Mouse (Mus musculus): ENCODE data around the gene Fbxl21.
A peak's percentile ranks its signal among the peaks of the same experiment; 100 is the strongest.

The Fbxl21 gene

GRCm38 (mm10) chr13:56535570-56535969, 13.3 kb downstream of the Fbxl21 start:
- DNase-seq: no peak

DNA sequence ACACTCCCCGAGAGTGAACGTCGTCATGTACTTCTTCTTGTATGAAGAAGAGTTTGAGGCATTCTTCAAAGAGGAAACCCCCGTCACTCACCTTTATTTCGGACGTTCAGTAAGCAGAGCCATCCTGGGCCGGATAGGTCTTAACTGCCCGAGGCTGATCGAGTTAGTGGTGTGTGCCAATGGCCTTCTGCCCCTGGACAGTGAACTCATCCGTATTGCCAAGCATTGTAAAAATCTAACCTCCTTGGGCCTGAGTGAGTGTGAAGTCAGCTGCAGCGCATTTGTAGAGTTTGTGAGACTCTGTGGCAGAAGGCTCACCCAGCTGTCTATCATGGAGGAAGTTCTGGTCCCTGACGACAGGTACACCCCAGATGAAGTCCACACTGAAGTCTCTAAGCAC, 14.8 kb downstream of the Fbxl21 start:
- peak; percentile 49 for DNase-seq

GRCm38 (mm10) chr13:56539846-56540245, 17.6 kb downstream of the Fbxl21 start:
- peak; percentile 48 for DNase-seq

DNA sequence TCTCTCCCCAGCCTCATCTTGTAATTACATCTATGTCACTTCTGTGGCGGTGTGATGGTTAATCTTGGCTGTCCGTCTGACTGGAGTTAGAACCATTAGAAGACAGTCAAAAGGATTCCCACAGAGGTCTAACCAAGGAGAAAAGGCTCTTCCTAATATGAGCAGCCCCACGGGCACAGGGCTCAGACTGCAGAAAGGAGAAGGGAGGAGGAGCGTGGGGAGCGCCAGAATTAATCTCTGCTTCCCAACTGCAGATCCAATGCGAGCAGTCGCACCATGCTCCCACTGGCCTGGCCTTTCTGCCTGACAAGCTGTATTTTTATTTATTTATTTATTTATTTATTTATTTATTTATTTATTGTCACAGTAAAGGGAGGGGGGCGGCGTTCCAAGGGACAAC, 21.5 kb downstream of the Fbxl21 start:
- DNase-seq: no peak

GRCm38 (mm10) chr13:56544956-56545355, 22.7 kb downstream of the Fbxl21 start:
- DNase-seq: no peak

DNA sequence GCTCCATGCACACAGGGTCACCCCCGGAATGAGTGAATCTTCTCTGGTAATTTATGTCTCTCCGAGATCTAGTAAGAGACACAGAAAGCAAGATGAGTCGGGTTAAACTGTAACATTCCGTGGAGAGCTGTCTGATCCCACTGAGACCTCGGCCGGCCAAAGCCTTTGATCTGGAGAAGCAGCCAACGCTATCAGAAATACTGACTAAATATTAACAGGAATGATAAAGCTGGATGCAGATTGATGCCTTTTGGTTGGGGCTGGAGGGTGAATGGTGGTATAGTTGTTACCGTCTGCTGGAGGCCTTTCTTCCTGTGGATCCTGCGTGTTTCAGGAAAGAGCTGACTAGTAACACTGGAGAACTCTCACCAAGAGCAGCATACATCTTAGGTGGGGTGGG, 26.1 kb downstream of the Fbxl21 start, which contains the start of gene Lect2:
TSS of gene Lect2 (minus strand) at position 102 of the 400 bp plus-strand sequence.
- DNase-seq: no peak

DNA sequence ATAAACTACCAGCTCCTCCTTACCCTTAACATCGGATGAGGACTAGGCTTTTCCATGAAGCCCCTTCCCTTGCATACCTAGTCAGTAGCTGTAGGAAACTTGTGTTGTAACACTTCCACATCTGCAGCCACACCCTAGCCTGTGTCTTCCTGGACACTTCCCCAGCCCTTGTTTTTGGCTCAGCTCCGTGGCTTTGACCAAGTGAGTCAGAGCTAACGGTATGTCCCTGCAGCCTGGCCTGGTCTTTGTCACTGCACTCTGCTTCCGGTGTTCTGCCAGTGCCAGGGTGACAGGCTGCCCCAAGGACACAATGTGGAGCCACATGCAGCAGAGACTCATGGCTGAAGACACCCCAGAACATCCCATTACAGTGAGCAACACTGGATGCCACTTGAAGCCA, 27.1 kb downstream of the Fbxl21 start:
- DNase-seq: peak; percentile 39

DNA sequence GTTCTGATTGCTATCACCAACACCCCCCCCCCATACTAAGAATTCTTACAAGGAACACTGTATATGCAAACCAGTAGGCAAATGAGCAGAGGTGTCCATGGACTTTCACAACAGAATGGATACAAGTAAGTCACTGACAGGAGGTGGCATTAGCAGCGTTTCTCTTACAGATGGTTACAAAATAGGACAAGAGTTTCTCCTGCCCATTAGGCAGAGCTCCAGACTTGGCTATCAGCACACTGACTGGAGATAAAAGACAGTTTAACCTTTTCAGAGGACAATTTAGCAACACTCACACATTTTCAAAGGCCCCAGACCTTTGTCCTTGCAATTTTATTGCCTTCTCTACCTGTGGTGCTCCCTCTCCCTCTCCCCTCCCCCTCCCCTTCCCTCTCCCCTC, 28.3 kb downstream of the Fbxl21 start:
- DNase-seq: no peak

DNA sequence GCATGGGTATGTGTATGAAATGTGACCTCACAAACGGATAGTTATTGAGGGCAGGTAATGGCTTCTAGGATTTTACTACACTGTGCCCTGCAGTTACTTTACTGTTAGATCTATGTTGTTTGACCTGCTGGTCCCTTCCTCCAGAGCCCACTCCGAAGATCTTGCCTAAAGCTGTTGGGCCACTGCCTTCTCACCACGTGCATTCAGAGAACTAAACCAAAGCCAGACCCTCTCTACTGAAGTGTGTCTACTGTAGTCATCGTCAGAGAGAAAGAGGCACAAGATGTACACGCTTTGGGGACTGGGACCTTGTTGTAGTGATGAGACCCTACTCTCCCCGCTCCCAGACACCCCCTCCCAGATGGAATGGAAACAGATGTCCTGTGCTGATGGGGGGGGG, 29.4 kb downstream of the Fbxl21 start:
- no peak for DNase-seq

GRCm38 (mm10) chr13:56553923-56554322, 31.7 kb downstream of the Fbxl21 start:
- DNase-seq: no peak

GRCm38 (mm10) chr13:56554409-56554808, 32.1 kb downstream of the Fbxl21 start:
- DNase-seq: peak; percentile 35

DNA sequence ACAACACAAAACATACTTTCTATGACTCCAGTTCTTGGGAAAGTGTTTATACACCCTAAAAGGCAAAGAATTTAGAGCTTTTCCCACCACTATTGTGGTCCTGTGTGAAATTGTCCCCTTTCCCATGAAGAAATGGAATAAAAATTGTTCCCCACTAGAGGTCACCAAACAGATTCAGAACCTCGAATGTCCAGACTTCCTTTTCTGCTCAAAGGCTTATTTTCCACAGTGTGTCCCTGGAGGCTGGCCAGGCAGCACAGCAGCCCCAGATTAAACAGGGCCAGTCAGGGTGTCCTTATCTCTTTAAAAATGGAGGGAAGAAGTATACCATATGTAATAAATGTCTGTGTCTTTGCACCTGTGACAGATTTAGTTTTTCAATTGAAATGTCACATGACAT, 33.7 kb downstream of the Fbxl21 start:
- DNase-seq: peak; percentile 79

- DNase-seq: peak; percentile 92
Observed at GRCm38 (mm10) chr13:56556701-56557100, 34.4 kb downstream of the Fbxl21 start.

DNA sequence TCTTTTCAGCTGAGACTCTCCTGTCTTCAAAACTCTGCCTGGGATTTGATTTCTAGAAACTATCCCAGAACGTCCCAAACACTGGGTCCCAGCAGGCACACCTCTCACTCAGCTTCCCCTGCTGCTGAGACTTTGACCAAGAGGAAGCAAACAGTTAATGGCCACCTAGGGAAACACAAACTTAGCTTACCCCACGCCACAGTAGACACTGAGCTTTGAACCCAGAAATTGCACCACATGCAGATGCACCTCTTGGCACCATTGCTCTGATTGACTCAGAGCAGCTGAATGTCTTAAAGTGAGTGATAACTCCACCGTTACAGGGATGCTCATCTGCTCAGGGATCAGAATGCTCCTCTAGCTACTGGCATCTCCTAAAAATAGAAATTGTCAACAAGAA, 36.5 kb downstream of the Fbxl21 start:
- DNase-seq: peak; percentile 91

GRCm38 (mm10) chr13:56559841-56560370, 37.6 kb downstream of the Fbxl21 start:
- peak; percentile 73 for DNase-seq

- peak; percentile 92 for DNase-seq
Observed at GRCm38 (mm10) chr13:56561129-56561528, 38.9 kb downstream of the Fbxl21 start.

DNA sequence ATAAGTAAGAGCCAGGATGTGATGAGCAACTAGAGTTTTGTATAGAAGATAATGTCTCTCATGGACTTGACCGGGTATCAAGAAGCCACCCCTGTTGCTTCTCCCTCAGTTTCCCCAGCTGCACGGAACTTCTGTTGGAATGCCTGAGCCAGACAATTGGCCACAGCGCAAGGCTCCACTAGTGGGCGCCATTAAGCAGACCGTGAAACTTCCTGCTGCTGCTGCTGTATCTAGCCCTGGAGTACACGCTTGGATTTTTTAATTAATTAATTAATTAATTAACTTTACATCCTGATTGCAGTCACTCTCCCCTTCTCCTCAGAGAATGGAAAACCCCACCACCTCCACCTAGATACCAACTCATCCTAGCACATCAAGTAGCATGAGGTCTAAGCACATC, 40.8 kb downstream of the Fbxl21 start:
- peak; percentile 38 for DNase-seq

GRCm38 (mm10) chr13:56566336-56566735, 44.1 kb downstream of the Fbxl21 start:
- no peak for DNase-seq

GRCm38 (mm10) chr13:56571645-56572044, 49.4 kb downstream of the Fbxl21 start:
- DNase-seq: no peak

GRCm38 (mm10) chr13:56575074-56575473, 52.8 kb downstream of the Fbxl21 start:
- no peak for DNase-seq

DNA sequence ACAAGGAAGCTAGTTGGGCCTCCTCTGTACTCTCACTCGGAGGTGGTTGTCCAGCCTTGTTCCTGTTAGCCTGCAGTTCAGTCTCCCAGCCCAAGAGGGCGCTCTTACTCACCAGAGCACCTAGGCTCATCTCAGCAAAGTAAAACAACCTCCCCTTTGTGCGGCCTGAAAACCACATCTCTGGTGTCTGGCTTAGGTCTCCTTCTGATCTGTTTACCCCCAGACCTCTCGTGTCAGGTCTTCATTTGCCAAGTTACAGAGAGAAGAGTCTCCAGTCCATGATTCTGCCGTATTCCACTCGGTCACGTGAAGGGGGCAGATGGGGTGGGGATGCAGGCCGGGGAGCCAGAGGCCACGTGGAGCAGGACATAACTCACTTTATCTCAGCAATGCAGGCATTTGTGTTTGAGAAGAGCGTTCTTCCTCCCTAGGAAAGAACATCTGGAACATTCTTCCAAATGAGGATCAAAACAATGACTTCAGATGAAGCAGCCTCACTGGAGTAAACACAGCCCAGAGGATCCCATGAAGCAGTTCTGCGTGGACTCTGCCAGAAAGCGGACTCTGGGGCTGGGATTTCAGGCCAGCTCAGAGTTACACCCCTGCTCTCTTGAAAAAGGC, 53.5 kb downstream of the Fbxl21 start:
- peak; percentile 87 for DNase-seq

GRCm38 (mm10) chr13:56578097-56578496, 55.8 kb downstream of the Fbxl21 start:
- DNase-seq: no peak

DNA sequence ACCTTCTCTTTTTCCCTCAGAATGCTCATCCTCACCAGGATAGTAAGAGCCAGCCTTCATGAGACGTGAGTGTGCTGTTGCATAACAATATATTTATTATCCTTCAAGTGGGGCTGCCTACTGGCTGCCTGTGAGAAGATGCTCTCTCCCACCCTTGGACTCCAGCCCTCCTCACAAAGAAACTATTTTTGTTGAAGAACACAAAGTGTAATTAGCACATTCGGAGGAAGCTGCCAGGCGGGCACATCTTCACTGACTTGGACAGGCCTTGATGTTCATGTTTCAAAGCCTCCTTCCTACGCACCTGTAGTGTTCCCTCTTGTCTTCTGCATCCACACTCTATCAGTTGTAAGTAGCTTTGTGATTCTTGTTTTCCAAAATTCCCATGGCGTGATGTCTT, 58.2 kb downstream of the Fbxl21 start:
- no peak for DNase-seq

GRCm38 (mm10) chr13:56581512-56581911, 59.2 kb downstream of the Fbxl21 start:
- DNase-seq: no peak

GRCm38 (mm10) chr13:56581961-56582434, 59.7 kb downstream of the Fbxl21 start:
- no peak for DNase-seq
